Mouse (Mus musculus) embryonic facial prominence, embryonic 13.5 days (tissue): ENCODE results near the gene Rundc3b. TPM values are rescaled to one million over a fixed set of nuclear protein-coding genes. Genes with fewer than 3 reads are reported as not detected.

Source experiments
- ATAC-seq: fragments of 200-750 bp; cut with Nextera tagmentation; 2 replicates; pipeline ENCODE4 v1.8.0; 2017; ENCODE audit warnings: low read depth; ENCODE audit not compliant: insufficient number of reproducible peaks, insufficient read depth, low FRiP score, low TSS enrichment
- H3K27ac ChIP-seq: fragments of 300-500 bp; sonication (generic); 2 replicates; pipeline ENCODE4 v1.5.1; 2015; ENCODE audit warnings: moderate library complexity, mild to moderate bottlenecking, inconsistent platforms
- H3K27me3 ChIP-seq: fragments of 300-500 bp; sonication (generic); 2 replicates; pipeline ENCODE4 v1.6.1; 2015; ENCODE audit warnings: mild to moderate bottlenecking, inconsistent platforms
- H3K36me3 ChIP-seq: fragments of 300-500 bp; sonication (generic); 2 replicates; pipeline ENCODE4 v1.6.1; 2015; ENCODE audit warnings: mild to moderate bottlenecking, inconsistent platforms
- H3K4me1 ChIP-seq: fragments of 300-500 bp; sonication (generic); 2 replicates; pipeline ENCODE4 v1.6.1; 2015; ENCODE audit warnings: inconsistent platforms
- H3K4me2 ChIP-seq: fragments of 300-500 bp; sonication (generic); 2 replicates; pipeline ENCODE4 v1.6.1; 2015; ENCODE audit warnings: moderate library complexity, mild to moderate bottlenecking, inconsistent platforms
- H3K4me3 ChIP-seq: fragments of 300-500 bp; sonication (generic); 2 replicates; pipeline ENCODE4 v1.5.1; 2015; ENCODE audit warnings: mild to moderate bottlenecking, inconsistent platforms
- H3K9ac ChIP-seq: fragments of 300-500 bp; sonication (generic); 2 replicates; pipeline ENCODE4 v1.6.1; 2015; ENCODE audit warnings: mild to moderate bottlenecking, inconsistent platforms
- H3K9me3 ChIP-seq: fragments of 300-500 bp; sonication (generic); 2 replicates; pipeline ENCODE4 v1.6.1; 2016; ENCODE audit warnings: inconsistent platforms
- WGBS: fragments of 180-500 bp; shearing (Covaris S2); methylation state at CpG from one replicate; pipeline ENCODE4 v1.1.7; 2015; ENCODE audit warnings: mixed read lengths; 5-methylcytosine and 5-hydroxymethylcytosine counted together
- polyA plus RNA-seq: library from polyadenylated mRNA; unstranded; fragments of >200 nt; fragmentation: Nextera tagmentation; extraction: Ambion mirVana; gene quantifications from 2 replicates; pipeline ENCODE4 v1.2.1, GENCODE M21; 2015

Rundc3b gene
- polyA plus RNA-seq, 1 experiment from 2014 or later = 6.0 TPM

DNA sequence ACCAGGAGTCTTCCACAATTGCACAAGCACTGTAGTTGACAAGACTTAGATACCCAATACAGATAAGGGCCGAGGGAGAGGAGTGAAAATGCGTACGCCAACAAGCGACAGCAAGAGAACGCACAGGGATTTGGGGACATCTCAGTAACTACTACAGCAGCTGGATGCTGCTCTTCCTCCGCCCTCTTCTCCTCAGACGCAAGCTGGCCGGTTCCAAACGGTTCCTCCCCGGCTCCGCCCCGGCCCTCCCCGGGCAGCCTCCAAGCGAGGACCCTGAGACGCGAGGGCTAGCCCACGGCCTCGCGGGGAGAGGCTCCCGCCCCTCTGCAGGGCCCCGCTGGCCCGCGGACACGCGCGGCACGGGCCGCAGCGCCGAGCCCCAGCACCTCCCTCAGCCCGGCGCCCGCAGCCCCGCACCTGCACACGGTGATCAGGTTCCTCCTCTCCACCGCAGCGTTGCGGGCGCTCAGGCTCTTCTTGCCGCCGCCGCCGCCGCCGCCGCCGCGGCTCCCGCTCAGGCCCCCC is 619 bp downstream of the Rundc3b start:
- Histone ChIP-seq H3K9ac (peak overlapping the region; percentile 79), H3K4me2 (peak overlapping the region; percentile 95), H3K4me1 (0 out of 2 replicates have a peak, but pooled peaks cover 4% of the 10 kb centered on the region), H3K9me3 (no peaks in the 10 kb centered on the region), H3K36me3 (no peaks in the 10 kb centered on the region), H3K27me3 (peaks cover 6% of the 10 kb centered on the region; the same call in 1 of the 2 replicates), H3K27ac (0 out of 2 replicates have a peak overlapping the region, but pooled peaks have one; percentile 60), H3K4me3 (peak overlapping the region; percentile 91)
- ATAC-seq = peak; percentile 53
- under 1% methylated on average over 49 of the region's 49 CpGs for WGBS

DNA sequence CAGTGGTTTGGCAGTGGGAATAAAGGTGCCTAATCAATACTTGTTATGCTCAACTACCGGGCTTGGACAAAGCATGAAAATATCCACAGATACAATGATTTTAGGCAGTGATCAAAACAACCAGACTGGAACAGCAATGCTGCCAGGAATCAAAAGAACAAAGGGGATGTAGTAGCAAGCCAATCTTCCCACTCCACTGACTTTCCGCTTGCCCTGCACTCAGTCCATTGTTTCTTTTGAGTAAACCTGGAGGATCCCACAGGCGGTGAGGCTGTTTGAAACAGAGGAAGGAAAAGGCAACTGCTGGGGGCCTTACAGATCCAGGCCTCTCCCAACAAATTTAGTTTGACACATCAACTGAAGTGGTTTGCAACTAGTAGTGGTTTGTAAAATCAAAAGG is 51.6 kb downstream of the Rundc3b start:
- Histone ChIP-seq H3K27ac (no peak overlapping the region), H3K4me1 (no peaks in the 10 kb centered on the region), H3K9ac (no peak overlapping the region), H3K4me2 (no peak overlapping the region), H3K4me3 (no peak overlapping the region), H3K9me3 (no peaks in the 10 kb centered on the region), H3K36me3 (no peaks in the 10 kb centered on the region), H3K27me3 (no peaks in the 10 kb centered on the region)
- 41% methylated on average over 3 of the region's 3 CpGs for WGBS
- no peak for ATAC-seq

- H3K27me3 ChIP-seq = no peaks in the 10 kb centered on the region
- no peak overlapping the region for H3K9ac ChIP-seq
- no peak overlapping the region for H3K4me2 ChIP-seq
- H3K4me1 ChIP-seq = no peaks in the 10 kb centered on the region
- 50% methylated on average over 3 of the region's 3 CpGs for WGBS
- no peak overlapping the region for H3K27ac ChIP-seq
- no peak for ATAC-seq
- H3K36me3 ChIP-seq = no peaks in the 10 kb centered on the region
- H3K4me3 ChIP-seq = no peak overlapping the region
- no peaks in the 10 kb centered on the region for H3K9me3 ChIP-seq
These were observed 55.9 kb downstream of the Rundc3b start for GRCm38 (mm10) chr5:8566867-8567266.

- no peak for ATAC-seq
- Histone ChIP-seq H3K4me2 (no peak overlapping the region), H3K27me3 (no peaks in the 10 kb centered on the region), H3K36me3 (no peaks in the 10 kb centered on the region), H3K27ac (no peak overlapping the region), H3K9ac (no peak overlapping the region), H3K9me3 (no peaks in the 10 kb centered on the region), H3K4me3 (no peak overlapping the region), H3K4me1 (no peaks in the 10 kb centered on the region)
- WGBS = 39% methylated on average over 2 of the region's 5 CpGs
These were observed 78.2 kb downstream of the Rundc3b start for GRCm38 (mm10) chr5:8544512-8544911.

GRCm38 (mm10) chr5:8542631-8543207 is 80.0 kb downstream of the Rundc3b start:
- Histone ChIP-seq H3K4me2 (no peak overlapping the region), H3K4me1 (no peaks in the 10 kb centered on the region), H3K27me3 (no peaks in the 10 kb centered on the region), H3K36me3 (no peaks in the 10 kb centered on the region), H3K9me3 (no peaks in the 10 kb centered on the region), H3K9ac (no peak overlapping the region), H3K27ac (no peak overlapping the region), H3K4me3 (no peak overlapping the region)
- ATAC-seq = no peak
- 71% methylated on average over 3 of the region's 3 CpGs for WGBS

GRCm38 (mm10) chr5:8541120-8542117 is 81.3 kb downstream of the Rundc3b start:
- ATAC-seq = no peak
- H3K4me2 ChIP-seq = no peak overlapping the region
- no peaks in the 10 kb centered on the region for H3K4me1 ChIP-seq
- WGBS = 63% methylated on average over 7 of the region's 7 CpGs
- no peaks in the 10 kb centered on the region for H3K36me3 ChIP-seq
- no peaks in the 10 kb centered on the region for H3K27me3 ChIP-seq
- H3K9me3 ChIP-seq = no peaks in the 10 kb centered on the region
- H3K4me3 ChIP-seq = no peak overlapping the region
- H3K9ac ChIP-seq = no peak overlapping the region
- H3K27ac ChIP-seq = no peak overlapping the region

DNA sequence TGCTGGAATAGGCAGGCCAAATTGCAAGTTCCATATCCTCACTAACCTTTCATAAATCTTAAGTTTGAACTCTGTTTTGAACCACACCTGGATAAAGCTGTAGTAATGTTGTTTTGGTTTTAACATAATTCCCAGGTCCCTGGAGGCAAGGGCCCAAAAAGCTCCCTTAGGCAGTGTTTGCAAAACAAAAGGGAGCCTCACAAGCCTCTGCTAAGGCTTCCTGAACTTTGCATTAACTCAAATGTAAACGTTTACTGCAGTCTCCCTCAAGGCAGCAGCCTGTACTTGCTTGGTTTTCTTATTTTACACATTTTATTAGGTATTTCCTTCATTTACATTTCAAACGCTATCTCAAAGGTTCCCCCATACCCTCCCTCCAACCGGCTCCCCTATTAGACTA is 103.7 kb downstream of the Rundc3b start:
- Histone ChIP-seq H3K27ac (no peak overlapping the region), H3K4me1 (no peaks in the 10 kb centered on the region), H3K4me2 (no peak overlapping the region), H3K27me3 (no peaks in the 10 kb centered on the region), H3K4me3 (no peak overlapping the region), H3K9ac (no peak overlapping the region), H3K9me3 (no peaks in the 10 kb centered on the region), H3K36me3 (no peaks in the 10 kb centered on the region)
- ATAC-seq = no peak
- 40% methylated on average over 3 of the region's 3 CpGs for WGBS

GRCm38 (mm10) chr5:8491778-8492177 is 131.0 kb downstream of the Rundc3b start:
- H3K27ac ChIP-seq = no peak overlapping the region
- H3K27me3 ChIP-seq = no peaks in the 10 kb centered on the region
- no peak overlapping the region for H3K4me2 ChIP-seq
- H3K4me3 ChIP-seq = no peak overlapping the region
- no peak overlapping the region for H3K9ac ChIP-seq
- ATAC-seq = no peak
- no peaks in the 10 kb centered on the region for H3K4me1 ChIP-seq
- WGBS = 72% methylated on average over 4 of the region's 4 CpGs
- H3K36me3 ChIP-seq = no peaks in the 10 kb centered on the region
- H3K9me3 ChIP-seq = no peaks in the 10 kb centered on the region

GRCm38 (mm10) chr5:8489471-8490110 is 133.2 kb downstream of the Rundc3b start:
- ATAC-seq = 0 out of 2 replicates have a peak, but pooled peaks have one; percentile 68
- H3K9ac ChIP-seq = no peak overlapping the region
- no peak overlapping the region for H3K4me3 ChIP-seq
- no peaks in the 10 kb centered on the region for H3K9me3 ChIP-seq
- no peaks in the 10 kb centered on the region for H3K4me1 ChIP-seq
- no peak overlapping the region for H3K4me2 ChIP-seq
- H3K27ac ChIP-seq = no peak overlapping the region
- H3K27me3 ChIP-seq = no peaks in the 10 kb centered on the region
- no peaks in the 10 kb centered on the region for H3K36me3 ChIP-seq
- 37% methylated on average over 6 of the region's 6 CpGs for WGBS

DNA sequence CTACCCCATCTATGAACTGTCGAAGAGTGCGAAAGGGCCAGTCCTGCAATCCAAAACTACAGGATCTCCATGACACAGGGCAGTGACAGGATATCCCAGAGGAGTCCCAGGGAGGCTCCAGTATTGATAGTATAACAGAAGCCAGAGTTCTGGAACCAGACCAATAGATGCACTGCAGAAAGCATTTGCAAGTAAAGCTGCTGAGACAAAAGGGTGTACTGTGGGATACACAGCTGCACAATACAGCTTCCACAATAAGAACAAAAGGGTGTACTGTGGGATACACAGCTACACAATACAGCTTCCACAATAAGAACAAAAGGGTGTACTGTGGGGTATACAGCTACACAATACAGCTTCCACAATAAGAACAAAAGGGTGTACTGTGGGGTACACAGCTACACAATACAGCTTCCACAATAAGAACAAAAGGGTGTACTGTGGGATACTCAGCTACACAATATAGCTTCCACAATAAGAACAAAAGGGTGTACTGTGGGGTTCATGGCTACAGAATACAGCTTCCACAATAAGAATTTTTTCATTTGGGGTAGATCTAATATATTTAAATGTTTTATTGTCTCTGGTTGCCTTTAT is 134.0 kb downstream of the Rundc3b start:
- no peak overlapping the region for H3K4me3 ChIP-seq
- H3K9ac ChIP-seq = no peak overlapping the region
- no peaks in the 10 kb centered on the region for H3K36me3 ChIP-seq
- no peaks in the 10 kb centered on the region for H3K27me3 ChIP-seq
- no peak overlapping the region for H3K4me2 ChIP-seq
- H3K27ac ChIP-seq = no peak overlapping the region
- 90% methylated on average over 2 of the region's 2 CpGs for WGBS
- no peak for ATAC-seq
- no peaks in the 10 kb centered on the region for H3K9me3 ChIP-seq
- H3K4me1 ChIP-seq = no peaks in the 10 kb centered on the region

- no peaks in the 10 kb centered on the region for H3K27me3 ChIP-seq
- no peak overlapping the region for H3K27ac ChIP-seq
- H3K4me3 ChIP-seq = no peak overlapping the region
- no peaks in the 10 kb centered on the region for H3K4me1 ChIP-seq
- 72% methylated on average over 4 of the region's 4 CpGs for WGBS
- H3K9ac ChIP-seq = no peak overlapping the region
- H3K9me3 ChIP-seq = no peaks in the 10 kb centered on the region
- peak; percentile 23; the same call in 1 of the 2 replicates for ATAC-seq
- H3K36me3 ChIP-seq = no peaks in the 10 kb centered on the region
- H3K4me2 ChIP-seq = no peak overlapping the region
These were observed 134.6 kb downstream of the Rundc3b start for GRCm38 (mm10) chr5:8487989-8488700.
